Mouse (Mus musculus) spleen, adult 12 weeks (tissue): Measurements from ENCODE around the gene Casp14.
"Not testable (repeated sequence)": the region's sequence is repeated elsewhere in the genome, so short reads cannot be mapped to it uniquely, and the experiment has no call there.

Experiments
- DNase-seq: peaks from one replicate; pipeline ENCODE4 v3.0.0; 2022; ENCODE audit warnings: low spot score

Casp14 gene

DNA sequence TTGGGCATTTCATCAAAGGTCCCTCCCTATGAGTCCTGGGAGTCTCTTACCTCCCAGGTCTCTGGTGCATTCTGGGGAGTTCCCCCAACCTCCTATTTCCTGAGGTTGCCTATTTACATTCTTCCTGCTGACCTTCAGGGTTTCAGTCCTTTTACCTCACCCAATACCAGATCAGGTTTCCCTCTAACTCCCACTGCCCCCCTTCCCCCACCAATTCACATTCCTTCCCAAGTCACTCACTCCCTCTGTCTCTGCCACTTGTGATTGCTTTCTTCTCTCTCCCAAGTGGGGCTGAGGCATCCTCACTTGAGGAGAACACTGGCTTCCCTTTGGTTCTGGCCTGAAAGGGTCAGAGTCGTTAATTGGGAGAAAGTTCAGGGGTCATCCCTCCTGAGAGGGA lies 48.0 kb downstream of the Casp14 start:
- not testable (repeated sequence) for DNase-seq

DNA sequence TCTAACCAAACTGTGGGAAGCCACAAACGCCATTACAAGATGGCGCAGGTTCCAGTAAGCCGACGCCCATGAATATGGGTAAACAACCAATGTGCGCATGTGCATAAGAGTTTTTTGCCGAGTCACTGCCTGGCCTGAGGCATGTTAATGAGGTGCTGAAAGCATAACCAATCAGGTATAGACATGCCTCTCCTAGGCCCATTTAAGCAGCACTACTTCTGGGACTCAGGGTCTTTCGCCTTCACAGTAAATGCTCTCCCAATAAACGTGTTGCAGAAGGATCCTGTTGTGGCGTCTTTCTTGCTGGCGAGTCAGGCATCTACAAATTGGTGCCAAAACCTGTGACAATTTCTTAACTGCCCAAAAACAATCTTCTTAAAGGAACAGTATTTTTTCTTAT lies 51.4 kb downstream of the Casp14 start:
- DNase-seq, result not testable (repeated sequence)

GRCm38 (mm10) chr10:78664546-78664945 lies 53.5 kb downstream of the Casp14 start:
- no peak for DNase-seq
